Mouse (Mus musculus): Measurements from ENCODE around the gene 4933427D14Rik. TPM values are rescaled to one million over a fixed set of nuclear protein-coding genes. Genes with fewer than 3 reads are reported as not detected.

The 4933427D14Rik gene
- polyA plus RNA-seq, 1 experiment from 2014 or later: 14.1 TPM

- no peaks in the 10 kb centered on the region for H3K9me3 ChIP-seq (ENCODE audit: control insufficient read depth, low read length)
- H3K27ac ChIP-seq (ENCODE audit: low read depth, low read length): peak overlapping the region; percentile 55
- H3K4me2 ChIP-seq (ENCODE audit: low read length): no peak overlapping the region
- ATAC-seq: no peak
- H3K4me3 ChIP-seq (ENCODE audit: low read length): no peak overlapping the region
- 66% methylated on average over 8 of the region's 8 CpGs for WGBS
- H3K9ac ChIP-seq (ENCODE audit: low read depth, low read length): no peak overlapping the region
- no peaks in the 10 kb centered on the region for H3K27me3 ChIP-seq (replicated peaks; ENCODE audit: control insufficient read depth, insufficient read depth, low read length)
- peaks cover 3% of the 10 kb centered on the region for H3K4me1 ChIP-seq (ENCODE audit: control insufficient read depth, insufficient read depth, low read depth, low read length)
- H3K36me3 ChIP-seq (ENCODE audit: control insufficient read depth, insufficient read depth, low read length): no peaks in the 10 kb centered on the region
Observed at GRCm38 (mm10) chr11:72104223-72104622, 103.0 kb downstream of the 4933427D14Rik start.

Other genes starting within 250 kb of the 4933427D14Rik start
- 0.27 and 0.41 TPM in 2 replicates for gene Aipl1, start 169.9 kb downstream of the 4933427D14Rik start, polyA plus RNA-seq (2015; fragmentation: Nextera tagmentation; extraction: Ambion mirVana)
- 33.5 and 38.5 TPM in 2 replicates for gene Pimreg, start 165.4 kb downstream of the 4933427D14Rik start, polyA plus RNA-seq (2015; fragmentation: Nextera tagmentation; extraction: Ambion mirVana)
- gene Pitpnm3, start 71.7 kb downstream of the 4933427D14Rik start, polyA plus RNA-seq (2015; fragmentation: Nextera tagmentation; extraction: Ambion mirVana): 5.5 and 5.8 TPM in 2 replicates
- 1.3 and 1.4 TPM in 2 replicates for gene Gm43951, start 619 bp downstream of the 4933427D14Rik start, polyA plus RNA-seq (2015; fragmentation: Nextera tagmentation; extraction: Ambion mirVana)
- 158 and 167 TPM in 2 replicates for gene Txndc17, start 88 bp upstream of the 4933427D14Rik start, polyA plus RNA-seq (2015; fragmentation: Nextera tagmentation; extraction: Ambion mirVana)
- 50.4 and 53.9 TPM in 2 replicates for gene Med31, start 8.1 kb upstream of the 4933427D14Rik start, polyA plus RNA-seq (2015; fragmentation: Nextera tagmentation; extraction: Ambion mirVana)
- 3.9 and 4.2 TPM in 2 replicates for gene Slc13a5, start 59.8 kb upstream of the 4933427D14Rik start, polyA plus RNA-seq (2015; fragmentation: Nextera tagmentation; extraction: Ambion mirVana)
- 1.1 and 2.4 TPM in 2 replicates for gene Xaf1, start 94.2 kb upstream of the 4933427D14Rik start, polyA plus RNA-seq (2015; fragmentation: Nextera tagmentation; extraction: Ambion mirVana)
- not detected in 2 replicates for gene Fbxo39, start 107.0 kb upstream of the 4933427D14Rik start, polyA plus RNA-seq (2015; fragmentation: Nextera tagmentation; extraction: Ambion mirVana)
- gene Tekt1, start 155.0 kb upstream of the 4933427D14Rik start, polyA plus RNA-seq (2015; fragmentation: Nextera tagmentation; extraction: Ambion mirVana): 9.0 and 9.6 TPM in 2 replicates
- gene Smtnl2, start 204.3 kb upstream of the 4933427D14Rik start, polyA plus RNA-seq (2015; fragmentation: Nextera tagmentation; extraction: Ambion mirVana): 12.3 and 12.4 TPM in 2 replicates
- not detected in 2 replicates for gene Ggt6, start 228.1 kb upstream of the 4933427D14Rik start, polyA plus RNA-seq (2015; fragmentation: Nextera tagmentation; extraction: Ambion mirVana)
- gene Mybbp1a, start 233.9 kb upstream of the 4933427D14Rik start, polyA plus RNA-seq (2015; fragmentation: Nextera tagmentation; extraction: Ambion mirVana): 54.2 and 63.0 TPM in 2 replicates

Measured in hindbrain, embryonic 16.5 days (tissue).